Mouse (Mus musculus): Measurements from ENCODE around the gene Gsc. TPM values are rescaled to one million over a fixed set of nuclear protein-coding genes. Genes with fewer than 3 reads are reported as not detected.

The Gsc gene
- polyA plus RNA-seq (2014; fragmentation: Illumina TruSeq; extraction: RNeasy Lipid Tissue Mini Kit (QIAGEN cat#74804); ENCODE audit: insufficient read depth, low read depth, low replicate concordance): 0.38 TPM

DNA sequence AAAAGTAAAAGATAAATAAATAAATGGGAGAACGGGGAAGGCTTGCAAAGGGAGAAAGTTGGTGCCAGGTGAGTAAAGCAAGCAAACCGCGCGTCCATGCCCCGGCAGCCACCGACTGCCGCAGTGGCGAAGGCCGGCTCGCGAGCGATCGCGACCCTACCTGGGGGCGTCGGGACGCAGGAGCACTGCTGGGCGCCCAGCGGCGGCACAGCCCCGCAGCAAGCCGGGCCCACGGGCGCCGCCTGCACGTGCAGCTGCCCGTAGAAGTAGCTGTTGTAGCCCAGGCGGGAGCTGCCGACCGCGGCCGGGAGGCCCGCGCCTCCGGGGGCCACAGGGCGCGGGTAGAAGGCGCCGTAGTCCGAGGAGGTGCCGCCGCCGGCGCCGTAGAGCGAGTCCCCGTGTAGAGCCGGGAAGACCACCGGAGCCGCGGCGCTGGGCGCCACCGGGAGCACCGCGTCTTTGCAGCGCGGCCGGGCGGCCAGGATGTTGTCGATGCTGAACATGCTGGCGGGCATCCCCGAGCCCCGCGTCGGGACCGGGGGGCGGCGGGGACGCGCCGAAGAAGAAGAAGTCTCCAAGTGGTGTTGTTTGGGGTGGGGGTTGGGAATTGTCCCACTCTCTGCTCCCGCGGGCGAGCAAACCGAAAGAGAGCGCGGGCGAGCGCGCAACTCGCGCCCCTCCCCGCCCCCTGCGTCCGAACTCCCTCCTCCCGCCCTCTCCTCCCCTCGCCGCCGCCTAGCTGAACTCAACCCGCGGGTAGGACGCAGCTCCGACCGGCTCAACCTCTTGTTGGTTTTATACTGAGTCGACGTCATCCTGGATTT lies at the start of gene Gsc:
Gene Gsc (minus strand): TSS at position 730 of the 824 bp plus-strand sequence.

Other genes with a start within 250 kb of the Gsc start
- 9.4 TPM for gene Serpina3g, start 237.1 kb downstream of the Gsc start, polyA plus RNA-seq (2014; fragmentation: Illumina TruSeq; extraction: RNeasy Lipid Tissue Mini Kit (QIAGEN cat#74804); ENCODE audit: insufficient read depth, low read depth, low replicate concordance)
- 0.91 TPM for gene Serpina3i, start 210.2 kb downstream of the Gsc start, polyA plus RNA-seq (2014; fragmentation: Illumina TruSeq; extraction: RNeasy Lipid Tissue Mini Kit (QIAGEN cat#74804); ENCODE audit: insufficient read depth, low read depth, low replicate concordance)
- gene Serpina3j, start 158.8 kb downstream of the Gsc start, polyA plus RNA-seq (2014; fragmentation: Illumina TruSeq; extraction: RNeasy Lipid Tissue Mini Kit (QIAGEN cat#74804); ENCODE audit: insufficient read depth, low read depth, low replicate concordance): not detected
- 0.18 TPM for gene Serpina3k, start 134.8 kb downstream of the Gsc start, polyA plus RNA-seq (2014; fragmentation: Illumina TruSeq; extraction: RNeasy Lipid Tissue Mini Kit (QIAGEN cat#74804); ENCODE audit: insufficient read depth, low read depth, low replicate concordance)
- 2.3 TPM for gene Serpina3m, start 134.8 kb downstream of the Gsc start, polyA plus RNA-seq (2014; fragmentation: Illumina TruSeq; extraction: RNeasy Lipid Tissue Mini Kit (QIAGEN cat#74804); ENCODE audit: insufficient read depth, low read depth, low replicate concordance)
- 63.6 TPM for gene Serpina3n, start 66.6 kb downstream of the Gsc start, polyA plus RNA-seq (2014; fragmentation: Illumina TruSeq; extraction: RNeasy Lipid Tissue Mini Kit (QIAGEN cat#74804); ENCODE audit: insufficient read depth, low read depth, low replicate concordance)

Measured in lung, adult 10 weeks (tissue).